Mouse (Mus musculus) olfactory bulb, adult 2 months (tissue): ENCODE results near the gene Sorbs1. TPM values are rescaled to one million over a fixed set of nuclear protein-coding genes. Genes with fewer than 3 reads are reported as not detected.

Experiments used
- H3K27ac ChIP-seq: fragments of 200-500 bp; 2 replicates; pipeline ENCODE4 v1.5.1; 2012; ENCODE audit warnings: low read depth, low read length; ENCODE audit not compliant: insufficient read depth
- H3K4me1 ChIP-seq: fragments of 200-500 bp; 2 replicates; pipeline ENCODE4 v1.6.1; 2012; ENCODE audit warnings: low read length; ENCODE audit not compliant: control insufficient read depth, insufficient read depth
- H3K4me3 ChIP-seq: fragments of 200-500 bp; 2 replicates; pipeline ENCODE4 v1.5.1; 2012; ENCODE audit warnings: mild to moderate bottlenecking, low read depth, low read length, moderate library complexity; ENCODE audit not compliant: insufficient read depth
- CTCF ChIP-seq: fragments of 200-500 bp; IDR thresholded peaks from 2 replicates; pipeline ENCODE4 v1.5.1; 2012; ENCODE audit warnings: low read depth, mild to moderate bottlenecking, low read length, moderate library complexity; ENCODE audit not compliant: insufficient read depth
- POLR2A ChIP-seq: fragments of 200-500 bp; IDR thresholded peaks from 2 replicates; pipeline ENCODE4 v1.6.1; 2012; ENCODE audit warnings: mild to moderate bottlenecking, low read depth, low read length, moderate library complexity; ENCODE audit not compliant: insufficient read depth
- WGBS: fragments of 180-500 bp; shearing (Covaris S2); methylation state at CpG from one replicate; pipeline ENCODE4 v1.1.7; 2018; 5-methylcytosine and 5-hydroxymethylcytosine counted together
- polyA plus RNA-seq: library from polyadenylated mRNA; stranded (reverse); fragments of >200 nt; gene quantifications from 2 replicates; pipeline ENCODE4 v1.2.4, GENCODE M21; 2012; ENCODE audit warnings: low replicate concordance; ENCODE audit not compliant: missing spikeins, insufficient read depth, insufficient read length

Gene Sorbs1
- polyA plus RNA-seq, 1 experiment = not detected

- H3K27ac ChIP-seq = peak overlapping the region; percentile 56; the same call in 1 of the 2 replicates
Measured at GRCm38 (mm10) chr19:40425326-40425725, 88.3 kb downstream of the Sorbs1 start.

GRCm38 (mm10) chr19:40421037-40421436 lies 92.5 kb downstream of the Sorbs1 start:
- H3K4me1 ChIP-seq = peaks cover 6% of the 10 kb centered on the region
- H3K27ac ChIP-seq = no peak overlapping the region
- TF ChIP-seq CTCF (no peak), POLR2A (no peak)
- 67% methylated on average over 7 of the region's 7 CpGs for WGBS
- no peak overlapping the region for H3K4me3 ChIP-seq

More at GRCm38 (mm10) chr19:40425326-40425725, 88.3 kb downstream of the Sorbs1 start:
- Histone ChIP-seq H3K4me3 (no peak overlapping the region), H3K4me1 (peaks cover 15% of the 10 kb centered on the region)
- TF ChIP-seq POLR2A (no peak), CTCF (no peak)
- 51% methylated on average over 5 of the region's 5 CpGs for WGBS

DNA sequence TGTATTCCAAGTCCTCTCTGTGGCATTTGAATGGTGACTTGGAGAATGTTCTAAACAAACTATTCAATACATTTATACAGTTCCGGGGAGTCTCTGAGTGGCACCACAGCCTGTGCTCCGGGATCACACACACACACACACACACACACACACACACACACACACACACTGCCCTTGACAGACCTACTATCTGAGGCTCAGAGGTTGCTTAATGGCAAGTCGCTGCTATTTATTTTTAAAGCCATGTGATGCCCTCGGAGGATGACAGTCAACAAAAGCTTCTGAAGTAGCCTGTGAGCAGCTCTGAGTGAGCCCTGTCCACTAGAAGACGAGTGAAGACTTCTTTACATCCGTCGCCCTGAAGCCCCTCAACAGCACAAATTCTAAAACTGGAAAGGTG lies 94.3 kb downstream of the Sorbs1 start:
- H3K4me1 ChIP-seq = peaks cover 6% of the 10 kb centered on the region
- TF ChIP-seq POLR2A (no peak), CTCF (no peak)
- H3K4me3 ChIP-seq = no peak overlapping the region
- no peak overlapping the region for H3K27ac ChIP-seq
- 68% methylated on average over 7 of the region's 7 CpGs for WGBS

GRCm38 (mm10) chr19:40417155-40417821 lies 96.3 kb downstream of the Sorbs1 start:
- 59% methylated on average over 8 of the region's 8 CpGs for WGBS
- no peak overlapping the region; the same call in 1 of the 2 replicates for H3K27ac ChIP-seq

DNA sequence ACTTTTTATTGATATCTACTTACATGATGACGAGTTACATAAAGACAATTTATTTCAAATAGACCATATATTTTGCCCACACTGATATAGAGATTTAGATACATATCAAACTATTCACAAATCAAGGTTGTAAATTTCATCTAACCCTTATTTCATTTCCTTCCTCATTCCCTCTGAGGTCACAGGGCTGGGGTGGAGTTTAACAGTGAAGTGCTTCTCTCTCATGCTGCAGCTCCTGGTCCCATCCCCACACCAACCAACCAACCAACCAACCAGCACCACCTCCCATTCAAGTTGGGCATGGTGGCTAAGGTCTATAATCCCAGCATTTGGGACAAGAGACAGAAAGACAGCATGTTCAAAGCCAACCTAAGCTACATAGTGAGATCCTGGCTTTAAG lies 97.9 kb downstream of the Sorbs1 start:
- Histone ChIP-seq H3K27ac (no peak overlapping the region), H3K4me3 (no peak overlapping the region), H3K4me1 (peaks cover 6% of the 10 kb centered on the region)
- WGBS = 100% methylated on average over 1 of the region's 1 CpGs
- TF ChIP-seq CTCF = no peak
- TF ChIP-seq POLR2A = no peak

More at GRCm38 (mm10) chr19:40417155-40417821, 96.3 kb downstream of the Sorbs1 start:
- Histone ChIP-seq H3K4me1 (peaks cover 6% of the 10 kb centered on the region), H3K4me3 (no peak overlapping the region)
- TF ChIP-seq CTCF (no peak), POLR2A (no peak)

- WGBS = 81% methylated on average over 11 of the region's 11 CpGs
- no peak for TF ChIP-seq POLR2A
- TF ChIP-seq CTCF = no peak
- Histone ChIP-seq H3K4me1 (peaks cover 9% of the 10 kb centered on the region), H3K4me3 (no peak overlapping the region), H3K27ac (no peak overlapping the region)
Measured at GRCm38 (mm10) chr19:40414798-40415475, 98.6 kb downstream of the Sorbs1 start.

GRCm38 (mm10) chr19:40414386-40414785 lies 99.2 kb downstream of the Sorbs1 start:
- H3K4me3 ChIP-seq = no peak overlapping the region
- no peak overlapping the region for H3K27ac ChIP-seq
- no peak for TF ChIP-seq CTCF
- no peak for TF ChIP-seq POLR2A
- peaks cover 9% of the 10 kb centered on the region for H3K4me1 ChIP-seq
- 88% methylated on average over 6 of the region's 6 CpGs for WGBS

- Histone ChIP-seq H3K4me3 (no peak overlapping the region), H3K27ac (no peak overlapping the region), H3K4me1 (peaks cover 10% of the 10 kb centered on the region)
- WGBS = 65% methylated on average over 6 of the region's 6 CpGs
- TF ChIP-seq CTCF = no peak
- TF ChIP-seq POLR2A = no peak
Measured at GRCm38 (mm10) chr19:40411379-40411813, 102.2 kb downstream of the Sorbs1 start.

- Histone ChIP-seq H3K27ac (no peak overlapping the region), H3K4me3 (no peak overlapping the region), H3K4me1 (peaks cover 16% of the 10 kb centered on the region)
- WGBS = 82% methylated on average over 4 of the region's 4 CpGs
- TF ChIP-seq POLR2A (no peak), CTCF (no peak)
Measured at GRCm38 (mm10) chr19:40410511-40410910, 103.1 kb downstream of the Sorbs1 start.
